Mouse (Mus musculus) erythroblast, embryonic 14.5 days (primary cell): ENCODE measurements around the gene Chd1l. TPM values are rescaled to one million over a fixed set of nuclear protein-coding genes. Genes with fewer than 3 reads are reported as not detected.
A peak's percentile ranks its signal among the peaks of the same experiment; 100 is the strongest.

ENCODE experiments used
- H3K27me3 ChIP-seq: 2 replicates; pipeline ENCODE4 v1.6.1; 2012; ENCODE audit warnings: inconsistent platforms; ENCODE audit not compliant: control insufficient read depth
- H3K36me3 ChIP-seq: 2 replicates; pipeline ENCODE4 v1.6.1; 2012; ENCODE audit warnings: mild to moderate bottlenecking, inconsistent platforms; ENCODE audit not compliant: control insufficient read depth
- H3K4me1 ChIP-seq: 2 replicates; pipeline ENCODE4 v1.6.1; 2012; ENCODE audit warnings: inconsistent platforms; ENCODE audit not compliant: control insufficient read depth
- H3K4me3 ChIP-seq: replicated peaks from 2 replicates; pipeline ENCODE3; 2012; ENCODE audit warnings: moderate library complexity, mild to moderate bottlenecking, inconsistent platforms
- H3K9me3 ChIP-seq: 2 replicates; pipeline ENCODE4 v1.6.1; 2012; ENCODE audit warnings: low read length, inconsistent platforms, mixed read lengths; ENCODE audit not compliant: control insufficient read depth
- GATA1 ChIP-seq: IDR thresholded peaks from 2 replicates; pipeline ENCODE4 v1.6.1; 2012; ENCODE audit warnings: low read length, inconsistent platforms, mixed read lengths
- TAL1 ChIP-seq: IDR thresholded peaks from 3 replicates; pipeline ENCODE4 v1.6.1; 2012; ENCODE audit warnings: low read length, inconsistent platforms, mixed read lengths
- polyA plus RNA-seq: library from polyadenylated mRNA; stranded (reverse); fragments of >175 nt; gene quantifications from 2 replicates; pipeline ENCODE4 v1.2.3, GENCODE M21; 2012

Gene Chd1l
- polyA plus RNA-seq, 1 experiment = 0.50 TPM

GRCm38 (mm10) chr3:97648518-97648917, 38.5 kb upstream of the Chd1l start:
- Histone ChIP-seq H3K4me1 (no peaks in the 10 kb centered on the region), H3K9me3 (no peaks in the 10 kb centered on the region), H3K27me3 (no peaks in the 10 kb centered on the region), H3K4me3 (no peak overlapping the region), H3K36me3 (no peaks in the 10 kb centered on the region; the same call in 1 of the 2 replicates)
- TF ChIP-seq GATA1 (no peak), TAL1 (no peak)

- Histone ChIP-seq H3K36me3 (no peaks in the 10 kb centered on the region; the same call in 1 of the 2 replicates), H3K9me3 (no peaks in the 10 kb centered on the region), H3K4me1 (no peaks in the 10 kb centered on the region), H3K27me3 (no peaks in the 10 kb centered on the region), H3K4me3 (no peak overlapping the region)
- no peak for TF ChIP-seq TAL1
- TF ChIP-seq GATA1 = no peak
These were observed 32.0 kb upstream of the Chd1l start for GRCm38 (mm10) chr3:97642001-97642400.

- Histone ChIP-seq H3K9me3 (no peaks in the 10 kb centered on the region), H3K36me3 (no peaks in the 10 kb centered on the region; the same call in 1 of the 2 replicates)
These were observed 31.4 kb upstream of the Chd1l start for GRCm38 (mm10) chr3:97641396-97641795.

GRCm38 (mm10) chr3:97634288-97634761, 24.3 kb upstream of the Chd1l start:
- Histone ChIP-seq H3K36me3 (no peaks in the 10 kb centered on the region; the same call in 1 of the 2 replicates), H3K4me1 (0 out of 2 replicates have a peak, but pooled peaks cover 2% of the 10 kb centered on the region), H3K9me3 (no peaks in the 10 kb centered on the region), H3K27me3 (no peaks in the 10 kb centered on the region), H3K4me3 (no peak overlapping the region)
- no peak for TF ChIP-seq TAL1
- no peak for TF ChIP-seq GATA1

More at GRCm38 (mm10) chr3:97641396-97641795, 31.4 kb upstream of the Chd1l start:
- TF ChIP-seq TAL1 = no peak
- no peak for TF ChIP-seq GATA1
- no peaks in the 10 kb centered on the region for H3K27me3 ChIP-seq
- no peak overlapping the region for H3K4me3 ChIP-seq
- H3K4me1 ChIP-seq = no peaks in the 10 kb centered on the region

- no peaks in the 10 kb centered on the region for H3K27me3 ChIP-seq
- no peak overlapping the region for H3K4me3 ChIP-seq
- no peak for TF ChIP-seq TAL1
- TF ChIP-seq GATA1 = no peak
- peaks cover 9% of the 10 kb centered on the region for H3K4me1 ChIP-seq
- H3K9me3 ChIP-seq = no peaks in the 10 kb centered on the region
- H3K36me3 ChIP-seq = no peaks in the 10 kb centered on the region; the same call in 1 of the 2 replicates
These were observed 23.5 kb upstream of the Chd1l start for GRCm38 (mm10) chr3:97633456-97633855.

GRCm38 (mm10) chr3:97631258-97631860, 21.4 kb upstream of the Chd1l start:
- TF ChIP-seq GATA1 (no peak), TAL1 (no peak)
- Histone ChIP-seq H3K27me3 (no peaks in the 10 kb centered on the region), H3K4me1 (peaks cover 16% of the 10 kb centered on the region), H3K9me3 (no peaks in the 10 kb centered on the region), H3K4me3 (no peak overlapping the region), H3K36me3 (no peaks in the 10 kb centered on the region; the same call in 1 of the 2 replicates)

- Histone ChIP-seq H3K9me3 (no peaks in the 10 kb centered on the region), H3K4me1 (peaks cover 16% of the 10 kb centered on the region), H3K27me3 (no peaks in the 10 kb centered on the region), H3K4me3 (no peak overlapping the region), H3K36me3 (no peaks in the 10 kb centered on the region; the same call in 1 of the 2 replicates)
- TF ChIP-seq TAL1 = no peak
- TF ChIP-seq GATA1 = no peak
These were observed 20.7 kb upstream of the Chd1l start for GRCm38 (mm10) chr3:97630746-97631145.

- TF ChIP-seq GATA1 (no peak), TAL1 (no peak)
- H3K4me1 ChIP-seq = peaks cover 16% of the 10 kb centered on the region
- H3K4me3 ChIP-seq = no peak overlapping the region
- no peaks in the 10 kb centered on the region; the same call in 1 of the 2 replicates for H3K36me3 ChIP-seq
- H3K27me3 ChIP-seq = no peaks in the 10 kb centered on the region
- no peaks in the 10 kb centered on the region for H3K9me3 ChIP-seq
These were observed 19.9 kb upstream of the Chd1l start for GRCm38 (mm10) chr3:97629941-97630340.

- Histone ChIP-seq H3K4me3 (peak within 1 kb of the TSS; percentile 65), H3K27me3 (peaks cover 3% of the 10 kb centered on the region; the same call in 1 of the 2 replicates), H3K4me1 (peaks cover 16% of the 10 kb centered on the region), H3K9me3 (no peaks in the 10 kb centered on the region), H3K36me3 (no peaks in the 10 kb centered on the region; the same call in 1 of the 2 replicates)
- TF ChIP-seq TAL1 = no peak
- TF ChIP-seq GATA1 = no peak
These were observed 18.5 kb upstream of the Chd1l start, which contains the start of gene Fmo5 for GRCm38 (mm10) chr3:97628391-97629001. Gene Fmo5 (plus strand): TSS chr3:97628804.
